Comparison of ENCODE assay signal across 8 mouse cellular contexts in genomic region chr2:27541225-27541624, GRCm38 (mm10). TPM values are rescaled to one million over a fixed set of nuclear protein-coding genes. Genes with fewer than 3 reads are reported as not detected.
DNase-seq lines count a peak whose midpoint lies in the region; ATAC-seq lines count a peak whose summit lies in the region.

No protein-coding gene starts in this region.

- WGBS in heart, embryonic 15.5 days, result 76% methylated on average over 3 of the region's 3 CpGs
- 86% methylated on average over 3 of the region's 3 CpGs for WGBS in embryonic facial prominence, embryonic 12.5 days
- WGBS in hindbrain, embryonic 16.5 days, result 84% methylated on average over 3 of the region's 3 CpGs
- WGBS in midbrain, embryonic 13.5 days, result 98% methylated on average over 3 of the region's 3 CpGs

- H3K36me3 ChIP-seq in heart, embryonic 15.5 days, result peaks cover 4% of the 10 kb centered on the region; the same call in 1 of the 2 replicates
- H3K36me3 ChIP-seq in embryonic facial prominence, embryonic 12.5 days, result peaks cover under 1% of the 10 kb centered on the region
- peaks cover 4% of the 10 kb centered on the region for H3K36me3 ChIP-seq in hindbrain, embryonic 16.5 days (ENCODE audit: control insufficient read depth, insufficient read depth, low read length)
- peaks cover 11% of the 10 kb centered on the region for H3K36me3 ChIP-seq in midbrain, embryonic 13.5 days

- DNase-seq in heart, postnatal 10 days, result no peak
- DNase-seq in right cerebral cortex, adult 2 months (ENCODE audit: low spot score in 2 of 2), result no peak
- no peak for DNase-seq in right cerebral cortex, postnatal 4 days
- no peak for DNase-seq in lung, postnatal 10 days

- H3K9me3 ChIP-seq in heart, embryonic 15.5 days (replicated peaks), result no peaks in the 10 kb centered on the region
- no peaks in the 10 kb centered on the region for H3K9me3 ChIP-seq in embryonic facial prominence, embryonic 12.5 days
- no peaks in the 10 kb centered on the region for H3K9me3 ChIP-seq in hindbrain, embryonic 16.5 days (ENCODE audit: control insufficient read depth, low read length)
- no peaks in the 10 kb centered on the region for H3K9me3 ChIP-seq in midbrain, embryonic 13.5 days

- H3K4me1 ChIP-seq in heart, embryonic 15.5 days (replicated peaks), result peaks cover 17% of the 10 kb centered on the region
- H3K4me1 ChIP-seq in embryonic facial prominence, embryonic 12.5 days, result peaks cover 8% of the 10 kb centered on the region
- peaks cover 15% of the 10 kb centered on the region for H3K4me1 ChIP-seq in hindbrain, embryonic 16.5 days (ENCODE audit: control insufficient read depth, insufficient read depth, low read depth, low read length)
- peaks cover 18% of the 10 kb centered on the region for H3K4me1 ChIP-seq in midbrain, embryonic 13.5 days (replicated peaks)

- intact Hi-C loops in heart, postnatal 10 days (cut with DNase I), result no loop called here

- 0 out of 2 replicates have a peak overlapping the region, but pooled peaks have one; percentile 52 for H3K4me3 ChIP-seq in heart, embryonic 15.5 days
- H3K4me3 ChIP-seq in embryonic facial prominence, embryonic 12.5 days, result peak overlapping the region; percentile 43; the same call in 1 of the 2 replicates
- peak overlapping the region; percentile 53 for H3K4me3 ChIP-seq in hindbrain, embryonic 16.5 days (ENCODE audit: low read length)
- H3K4me3 ChIP-seq in midbrain, embryonic 13.5 days (replicated peaks), result peak overlapping the region; percentile 41

- no peaks in the 10 kb centered on the region for H3K27me3 ChIP-seq in heart, embryonic 15.5 days
- H3K27me3 ChIP-seq in embryonic facial prominence, embryonic 12.5 days, result no peaks in the 10 kb centered on the region
- H3K27me3 ChIP-seq in hindbrain, embryonic 16.5 days (replicated peaks; ENCODE audit: control insufficient read depth, insufficient read depth, low read length), result no peaks in the 10 kb centered on the region
- no peaks in the 10 kb centered on the region for H3K27me3 ChIP-seq in midbrain, embryonic 13.5 days

- peak overlapping the region; percentile 90; the same call in 1 of the 2 replicates for H3K27ac ChIP-seq in heart, embryonic 15.5 days
- no peak overlapping the region for H3K27ac ChIP-seq in embryonic facial prominence, embryonic 12.5 days
- H3K27ac ChIP-seq in hindbrain, embryonic 16.5 days (ENCODE audit: low read depth, low read length), result no peak overlapping the region
- H3K27ac ChIP-seq in midbrain, embryonic 13.5 days, result peak overlapping the region; percentile 84; the same call in 1 of the 2 replicates

- no peak overlapping the region for H3K9ac ChIP-seq in heart, embryonic 15.5 days
- 0 out of 2 replicates have a peak overlapping the region, but pooled peaks have one; percentile 19 for H3K9ac ChIP-seq in embryonic facial prominence, embryonic 12.5 days
- peak overlapping the region; percentile 66; the same call in 1 of the 2 replicates for H3K9ac ChIP-seq in hindbrain, embryonic 16.5 days (ENCODE audit: low read depth, low read length)
- peak overlapping the region; percentile 62 for H3K9ac ChIP-seq in midbrain, embryonic 13.5 days (replicated peaks)

- peak overlapping the region; percentile 67 for H3K4me2 ChIP-seq in heart, embryonic 15.5 days
- peak overlapping the region; percentile 57 for H3K4me2 ChIP-seq in embryonic facial prominence, embryonic 12.5 days (replicated peaks)
- H3K4me2 ChIP-seq in hindbrain, embryonic 16.5 days (ENCODE audit: low read length), result peak overlapping the region; percentile 90
- H3K4me2 ChIP-seq in midbrain, embryonic 13.5 days (replicated peaks), result peak overlapping the region; percentile 63

- ATAC-seq in heart, embryonic 15.5 days (replicated peaks; ENCODE audit: insufficient number of reproducible peaks, insufficient read depth, low FRiP score, low read depth), result no peak
- ATAC-seq in embryonic facial prominence, embryonic 12.5 days (ENCODE audit: insufficient number of reproducible peaks, insufficient read depth, low FRiP score, low TSS enrichment), result no peak
- no peak for ATAC-seq in hindbrain, embryonic 16.5 days
- ATAC-seq in midbrain, embryonic 13.5 days, result no peak

RNA-seq across cellular contexts. Expression of gene Wdr5, which starts 26.3 kb away (rescaled TPM):
- polyA plus RNA-seq in heart, embryonic 15.5 days (2015; fragmentation: Nextera tagmentation; extraction: Ambion mirVana), result 26.7 and 34.0 TPM in 2 replicates
- 10 to 100 TPM; 25.4 to 28.5 TPM for total RNA-seq in heart, postnatal 10 days (2021)
- 66.7 and 66.8 TPM in 2 replicates for polyA plus RNA-seq in embryonic facial prominence, embryonic 12.5 days (2016; fragmentation: Nextera tagmentation; extraction: Ambion mirVana)
- polyA plus RNA-seq in hindbrain, embryonic 16.5 days (2015; fragmentation: Nextera tagmentation; extraction: Ambion mirVana), result 43.8 and 47.4 TPM in 2 replicates
- polyA plus RNA-seq in midbrain, embryonic 13.5 days (2015; fragmentation: Nextera tagmentation; extraction: Ambion mirVana), result 46.6 and 49.1 TPM in 2 replicates

RNA-seq across cellular contexts. Expression of gene Brd3, which starts 33.8 kb away (rescaled TPM):
- polyA plus RNA-seq in heart, embryonic 15.5 days (2015; fragmentation: Nextera tagmentation; extraction: Ambion mirVana), result 52.9 and 65.0 TPM in 2 replicates
- total RNA-seq in heart, postnatal 10 days (2021), result 10 to 100 TPM; 42.6 to 53.0 TPM
- 128 and 144 TPM in 2 replicates for polyA plus RNA-seq in embryonic facial prominence, embryonic 12.5 days (2016; fragmentation: Nextera tagmentation; extraction: Ambion mirVana)
- 102 and 129 TPM in 2 replicates for polyA plus RNA-seq in hindbrain, embryonic 16.5 days (2015; fragmentation: Nextera tagmentation; extraction: Ambion mirVana)
- polyA plus RNA-seq in midbrain, embryonic 13.5 days (2015; fragmentation: Nextera tagmentation; extraction: Ambion mirVana), result 145 and 153 TPM in 2 replicates

Comparison
In these comparisons a context has a peak if more than half of its experiments do, and no peak if none do; other contexts are left out.
1. H3K27ac ChIP-seq: peak in heart, embryonic 15.5 days (single experiment) and midbrain, embryonic 13.5 days (single experiment); none in embryonic facial prominence, embryonic 12.5 days (single experiment) and hindbrain, embryonic 16.5 days (single experiment).
2. Peak in every context shown above with its lines, with median percentiles within 50 percentile points of each other: H3K4me2 ChIP-seq and H3K4me3 ChIP-seq.